Mouse (Mus musculus): ENCODE measurements around the gene Rbpjl. TPM values are rescaled to one million over a fixed set of nuclear protein-coding genes. Genes with fewer than 3 reads are reported as not detected.

Rbpjl gene
- polyA plus RNA-seq, 1 experiment from 2014 or later: 0.16 TPM

DNA sequence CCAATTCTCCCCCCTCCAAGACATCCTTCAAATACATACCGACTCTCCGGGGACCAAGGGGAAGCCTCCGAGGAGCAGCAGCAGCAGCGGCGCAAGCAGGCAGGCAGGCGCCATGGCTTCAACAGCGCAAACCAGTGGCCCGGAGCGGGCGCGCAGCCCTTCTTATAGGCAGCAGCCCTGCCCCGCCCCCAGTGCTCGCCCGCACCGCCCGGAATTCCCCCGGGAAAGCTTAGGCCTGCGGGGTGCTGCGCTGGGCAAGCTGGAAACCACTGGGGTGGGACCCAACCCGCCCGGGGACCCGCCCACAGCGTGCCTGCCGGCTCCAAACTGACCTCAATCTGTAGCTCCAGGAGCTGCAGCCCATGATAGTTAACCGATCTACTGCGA lies 40.1 kb downstream of the Rbpjl start:
- Histone ChIP-seq H3K4me3 (ENCODE audit: low read depth, low read length) (peak overlapping the region; percentile 73), H3K4me2 (replicated peaks; ENCODE audit: low read depth) (peak overlapping the region; percentile 89), H3K27me3 (replicated peaks; ENCODE audit: control insufficient read depth, insufficient read depth, low read length) (no peaks in the 10 kb centered on the region), H3K36me3 (ENCODE audit: control insufficient read depth, insufficient read depth) (no peaks in the 10 kb centered on the region), H3K9me3 (ENCODE audit: control insufficient read depth) (no peaks in the 10 kb centered on the region), H3K27ac (ENCODE audit: low read depth, low read length) (peak overlapping the region; percentile 71), H3K4me1 (replicated peaks; ENCODE audit: control insufficient read depth, insufficient read depth, low read length) (peaks cover 3% of the 10 kb centered on the region; the same call in 1 of the 2 replicates), H3K9ac (ENCODE audit: low read depth, low read length) (peak overlapping the region; percentile 76)
- peak; percentile 90 for ATAC-seq
- 0% methylated on average over 24 of the region's 26 CpGs for WGBS
- peak; percentile 56 for TF ChIP-seq CTCF (IDR thresholded peaks at IDR 0.05; ENCODE audit: low read depth)

DNA sequence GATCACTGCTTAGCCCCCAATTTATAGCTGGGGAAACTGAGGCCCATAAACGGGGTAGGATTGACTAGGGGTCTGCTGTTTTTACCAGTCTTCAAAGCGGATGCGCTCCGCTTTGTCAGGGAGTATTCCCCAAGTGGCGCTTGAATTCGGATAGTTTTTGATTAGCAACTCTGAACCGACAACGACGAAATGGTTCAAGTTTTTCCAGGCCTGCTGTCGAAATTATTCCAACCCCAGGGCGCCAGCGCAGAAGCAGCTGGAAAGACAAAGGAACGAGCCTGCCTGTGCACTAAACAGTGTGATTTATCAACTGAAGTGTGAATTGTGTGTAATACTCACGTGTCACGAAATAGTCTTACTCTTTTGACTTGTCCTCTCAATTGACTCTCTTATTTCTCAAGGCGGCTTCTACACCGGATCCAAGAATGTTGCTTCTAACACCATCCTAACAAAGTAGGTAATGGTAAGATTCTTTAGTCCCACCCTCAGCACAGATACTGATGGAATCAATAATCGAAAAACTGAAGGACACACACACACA lies 40.6 kb downstream of the Rbpjl start, which contains the start of gene Sdc4:
TSS of gene Sdc4 (minus strand) at position 428 of the 541 bp plus-strand sequence.
- H3K4me3 ChIP-seq (ENCODE audit: low read depth, low read length): peak within 1 kb of the TSS; percentile 73
- H3K4me1 ChIP-seq (replicated peaks; ENCODE audit: control insufficient read depth, insufficient read depth, low read length): peaks cover 3% of the 10 kb centered on the region; the same call in 1 of the 2 replicates
- H3K27ac ChIP-seq (ENCODE audit: low read depth, low read length): peak within 1 kb of the TSS; percentile 71
- H3K9ac ChIP-seq (ENCODE audit: low read depth, low read length): peak within 1 kb of the TSS; percentile 76
- no peaks in the 10 kb centered on the region for H3K9me3 ChIP-seq (ENCODE audit: control insufficient read depth)
- H3K36me3 ChIP-seq (ENCODE audit: control insufficient read depth, insufficient read depth): no peaks in the 10 kb centered on the region
- peak within 1 kb of the TSS; percentile 89 for H3K4me2 ChIP-seq (replicated peaks; ENCODE audit: low read depth)
- ATAC-seq: no peak
- H3K27me3 ChIP-seq (replicated peaks; ENCODE audit: control insufficient read depth, insufficient read depth, low read length): no peaks in the 10 kb centered on the region
- 14% methylated on average over 18 of the region's 18 CpGs for WGBS
- TF ChIP-seq CTCF (IDR thresholded peaks at IDR 0.05; ENCODE audit: low read depth): no peak

DNA sequence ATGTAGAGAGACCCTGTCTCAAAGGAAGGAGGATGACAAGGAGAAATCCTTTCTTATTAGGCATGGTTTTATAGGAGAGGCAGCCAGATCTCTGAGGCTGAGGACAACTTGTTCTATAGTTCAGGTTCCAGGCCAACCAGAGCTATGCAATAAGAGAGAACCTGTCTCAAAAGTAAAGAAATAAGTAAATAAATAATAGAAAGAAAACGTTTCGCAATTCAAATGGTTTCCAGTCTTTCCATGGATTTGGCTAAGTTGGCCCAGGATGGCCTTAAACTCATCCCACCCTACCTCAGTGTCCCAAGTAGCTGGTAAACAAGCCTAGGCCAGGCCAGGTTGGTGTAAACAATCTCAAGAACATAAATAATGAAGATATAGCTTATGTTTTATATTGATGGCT lies 41.8 kb downstream of the Rbpjl start:
- no peaks in the 10 kb centered on the region for H3K36me3 ChIP-seq (ENCODE audit: control insufficient read depth, insufficient read depth)
- 62% methylated on average over 2 of the region's 2 CpGs for WGBS
- no peak for TF ChIP-seq CTCF (IDR thresholded peaks at IDR 0.05; ENCODE audit: low read depth)
- no peak for ATAC-seq
- H3K4me2 ChIP-seq (replicated peaks; ENCODE audit: low read depth): no peak overlapping the region
- H3K27ac ChIP-seq (ENCODE audit: low read depth, low read length): no peak overlapping the region
- peaks cover 3% of the 10 kb centered on the region; the same call in 1 of the 2 replicates for H3K4me1 ChIP-seq (replicated peaks; ENCODE audit: control insufficient read depth, insufficient read depth, low read length)
- H3K4me3 ChIP-seq (ENCODE audit: low read depth, low read length): no peak overlapping the region
- H3K9ac ChIP-seq (ENCODE audit: low read depth, low read length): no peak overlapping the region
- no peaks in the 10 kb centered on the region for H3K9me3 ChIP-seq (ENCODE audit: control insufficient read depth)
- no peaks in the 10 kb centered on the region for H3K27me3 ChIP-seq (replicated peaks; ENCODE audit: control insufficient read depth, insufficient read depth, low read length)

DNA sequence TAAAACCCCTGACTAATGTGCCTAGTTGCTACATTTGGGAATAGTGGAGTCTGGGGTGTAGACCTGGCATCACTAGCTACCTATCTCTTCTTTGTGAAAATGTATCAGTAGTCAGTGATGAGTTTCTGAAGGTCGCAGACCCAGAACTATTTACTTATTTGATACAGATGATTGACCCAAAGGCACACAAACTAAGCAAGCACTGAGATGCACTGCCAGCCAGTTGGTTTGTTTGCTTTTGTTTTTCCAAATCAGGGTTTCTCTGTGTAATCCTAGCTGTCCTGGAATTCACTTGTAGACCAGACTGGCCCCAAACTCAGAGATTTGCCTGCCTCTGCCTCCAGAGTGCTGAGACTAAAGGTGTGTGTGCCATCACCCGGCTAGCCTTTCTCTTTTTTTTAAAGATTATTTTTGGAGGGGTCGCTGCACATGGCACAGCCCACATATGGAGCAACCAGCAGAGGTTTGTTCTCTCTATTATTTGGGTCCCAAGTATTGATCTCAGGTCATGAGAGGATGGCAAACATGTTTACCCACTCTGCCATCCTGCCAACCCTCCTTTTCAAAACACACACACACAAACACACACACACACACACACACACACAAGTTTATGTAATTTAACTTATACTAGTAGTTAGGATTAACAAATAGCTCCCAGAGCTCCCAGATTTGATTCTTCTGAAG lies 42.6 kb downstream of the Rbpjl start:
- Histone ChIP-seq H3K9ac (ENCODE audit: low read depth, low read length) (no peak overlapping the region), H3K27ac (ENCODE audit: low read depth, low read length) (no peak overlapping the region), H3K4me2 (replicated peaks; ENCODE audit: low read depth) (no peak overlapping the region), H3K36me3 (ENCODE audit: control insufficient read depth, insufficient read depth) (no peaks in the 10 kb centered on the region), H3K4me3 (ENCODE audit: low read depth, low read length) (no peak overlapping the region), H3K27me3 (replicated peaks; ENCODE audit: control insufficient read depth, insufficient read depth, low read length) (no peaks in the 10 kb centered on the region), H3K9me3 (ENCODE audit: control insufficient read depth) (no peaks in the 10 kb centered on the region), H3K4me1 (replicated peaks; ENCODE audit: control insufficient read depth, insufficient read depth, low read length) (peaks cover 3% of the 10 kb centered on the region; the same call in 1 of the 2 replicates)
- ATAC-seq: no peak
- no peak for TF ChIP-seq CTCF (IDR thresholded peaks at IDR 0.05; ENCODE audit: low read depth)
- 73% methylated on average over 3 of the region's 3 CpGs for WGBS

DNA sequence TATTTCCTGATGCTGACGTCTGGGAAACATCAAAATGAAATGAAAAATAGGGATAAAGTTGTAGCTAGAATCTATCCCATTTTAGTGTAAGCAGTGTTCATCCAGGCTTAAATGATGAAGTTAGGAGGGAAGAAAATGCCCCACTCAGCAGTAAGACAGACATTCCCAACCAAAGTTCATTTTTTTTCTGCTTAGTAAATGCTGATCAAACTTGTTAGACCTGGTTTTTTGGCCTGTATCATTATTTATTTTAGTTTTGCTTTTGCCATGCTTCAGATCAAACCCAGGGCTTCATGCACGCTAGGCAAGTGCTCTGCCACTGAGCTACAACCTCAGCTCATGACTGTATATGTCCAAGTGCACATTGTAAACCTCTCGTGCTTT lies 43.1 kb downstream of the Rbpjl start:
- Histone ChIP-seq H3K4me1 (replicated peaks; ENCODE audit: control insufficient read depth, insufficient read depth, low read length) (peaks cover 3% of the 10 kb centered on the region; the same call in 1 of the 2 replicates), H3K4me3 (ENCODE audit: low read depth, low read length) (no peak overlapping the region), H3K9ac (ENCODE audit: low read depth, low read length) (no peak overlapping the region), H3K4me2 (replicated peaks; ENCODE audit: low read depth) (no peak overlapping the region), H3K27ac (ENCODE audit: low read depth, low read length) (no peak overlapping the region), H3K27me3 (replicated peaks; ENCODE audit: control insufficient read depth, insufficient read depth, low read length) (no peaks in the 10 kb centered on the region), H3K36me3 (ENCODE audit: control insufficient read depth, insufficient read depth) (no peaks in the 10 kb centered on the region), H3K9me3 (ENCODE audit: control insufficient read depth) (no peaks in the 10 kb centered on the region)
- 75% methylated on average over 3 of the region's 3 CpGs for WGBS
- no peak for TF ChIP-seq CTCF (IDR thresholded peaks at IDR 0.05; ENCODE audit: low read depth)
- ATAC-seq: no peak

DNA sequence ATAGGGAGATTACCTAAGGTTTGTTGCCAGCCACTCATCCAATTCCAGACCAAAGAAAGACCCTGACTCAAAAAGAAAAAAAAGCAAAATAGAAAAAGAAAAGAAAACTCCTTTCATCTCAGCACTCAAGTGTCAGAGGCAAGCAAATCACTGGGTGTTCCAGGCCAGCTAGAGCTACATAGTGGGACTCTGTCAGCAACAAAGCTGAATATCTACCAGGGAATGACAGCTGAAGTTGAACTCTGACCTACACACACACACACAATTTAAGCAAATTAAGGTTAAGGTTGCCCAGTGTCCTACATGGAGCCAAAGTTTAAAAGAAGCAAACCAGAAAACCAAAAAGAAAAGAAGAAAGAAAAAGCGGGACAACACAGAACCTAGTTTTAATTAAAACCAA lies 45.2 kb downstream of the Rbpjl start:
- Histone ChIP-seq H3K9me3 (ENCODE audit: control insufficient read depth) (no peaks in the 10 kb centered on the region), H3K4me3 (ENCODE audit: low read depth, low read length) (no peak overlapping the region), H3K9ac (ENCODE audit: low read depth, low read length) (no peak overlapping the region), H3K4me2 (replicated peaks; ENCODE audit: low read depth) (no peak overlapping the region), H3K27ac (ENCODE audit: low read depth, low read length) (no peak overlapping the region), H3K36me3 (ENCODE audit: control insufficient read depth, insufficient read depth) (no peaks in the 10 kb centered on the region), H3K27me3 (replicated peaks; ENCODE audit: control insufficient read depth, insufficient read depth, low read length) (no peaks in the 10 kb centered on the region), H3K4me1 (replicated peaks; ENCODE audit: control insufficient read depth, insufficient read depth, low read length) (peaks cover 3% of the 10 kb centered on the region; the same call in 1 of the 2 replicates)
- 92% methylated on average over 1 of the region's 1 CpGs for WGBS
- no peak for ATAC-seq
- TF ChIP-seq CTCF (IDR thresholded peaks at IDR 0.05; ENCODE audit: low read depth): no peak

Data from intestine, postnatal 0 days (tissue).